Mouse (Mus musculus) neural tube, embryonic 13.5 days (tissue): ENCODE results near the gene Chd1l. TPM values are rescaled to one million over a fixed set of nuclear protein-coding genes. Genes with fewer than 3 reads are reported as not detected.

Experiments used
- ATAC-seq: fragments of 200-750 bp; cut with Nextera tagmentation; 2 replicates; pipeline ENCODE4 v1.8.0; 2017; ENCODE audit warnings: low read depth, mild to moderate bottlenecking, moderate TSS enrichment, moderate library complexity
- H3K27ac ChIP-seq: fragments of 300-500 bp; sonication (generic); replicated peaks from 2 replicates; pipeline ENCODE4 v1.5.1; 2015; ENCODE audit warnings: moderate library complexity, mild to moderate bottlenecking, inconsistent platforms
- H3K27me3 ChIP-seq: fragments of 300-500 bp; sonication (generic); 2 replicates; pipeline ENCODE4 v1.6.1; 2015; ENCODE audit warnings: mild to moderate bottlenecking, inconsistent platforms
- H3K36me3 ChIP-seq: fragments of 300-500 bp; sonication (generic); 2 replicates; pipeline ENCODE4 v1.6.1; 2015; ENCODE audit warnings: mild to moderate bottlenecking, inconsistent platforms
- H3K4me1 ChIP-seq: fragments of 300-500 bp; sonication (generic); replicated peaks from 2 replicates; pipeline ENCODE4 v1.6.1; 2015; ENCODE audit warnings: inconsistent platforms
- H3K4me2 ChIP-seq: fragments of 300-500 bp; sonication (generic); 2 replicates; pipeline ENCODE4 v1.6.1; 2015; ENCODE audit warnings: inconsistent platforms, mild to moderate bottlenecking, moderate library complexity
- H3K4me3 ChIP-seq: fragments of 300-500 bp; sonication (generic); 2 replicates; pipeline ENCODE4 v1.5.1; 2015; ENCODE audit warnings: mild to moderate bottlenecking, inconsistent platforms
- H3K9ac ChIP-seq: fragments of 300-500 bp; sonication (generic); 2 replicates; pipeline ENCODE4 v1.6.1; 2015; ENCODE audit warnings: moderate library complexity, mild to moderate bottlenecking, inconsistent platforms
- H3K9me3 ChIP-seq: fragments of 300-500 bp; sonication (generic); 2 replicates; pipeline ENCODE4 v1.6.1; 2016; ENCODE audit warnings: inconsistent platforms
- WGBS: fragments of 180-500 bp; shearing (Covaris S2); methylation state at CpG from one replicate; pipeline ENCODE4 v1.1.7; 2015; 5-methylcytosine and 5-hydroxymethylcytosine counted together
- polyA plus RNA-seq: library from polyadenylated mRNA; unstranded; fragments of >200 nt; fragmentation: Nextera tagmentation; extraction: Ambion mirVana; gene quantifications from 2 replicates; pipeline ENCODE4 v1.2.1, GENCODE M21; 2015

The Chd1l gene
- polyA plus RNA-seq, 1 experiment from 2014 or later = 6.3 TPM

DNA sequence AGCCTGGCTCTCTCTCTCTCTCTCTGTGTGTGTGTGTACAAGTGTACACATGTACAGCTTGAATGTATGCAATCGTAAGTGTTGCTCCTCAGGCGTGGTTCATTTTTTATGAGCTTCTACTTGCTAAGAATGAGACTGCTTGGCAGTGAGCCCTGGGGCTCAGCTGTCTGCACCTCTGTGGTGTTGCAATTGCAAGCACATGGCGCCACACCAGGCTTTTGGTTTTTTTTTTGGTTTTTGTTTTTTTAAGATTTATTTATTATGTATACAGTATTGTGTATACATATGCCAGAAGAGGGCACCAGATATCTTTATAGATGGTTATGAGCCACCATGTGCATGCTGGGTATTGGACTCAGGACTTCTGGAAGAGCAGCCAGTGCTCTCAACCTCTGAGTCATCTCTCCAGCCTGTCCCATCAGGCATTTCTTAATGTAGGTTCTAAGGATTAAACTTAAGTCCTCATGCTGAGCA, 24.3 kb upstream of the Chd1l start:
- H3K4me3 ChIP-seq = no peak overlapping the region
- ATAC-seq = peak; percentile 56; the same call in 1 of the 2 replicates
- H3K36me3 ChIP-seq = no peaks in the 10 kb centered on the region
- H3K9me3 ChIP-seq = no peaks in the 10 kb centered on the region
- H3K27me3 ChIP-seq = no peaks in the 10 kb centered on the region
- H3K4me1 ChIP-seq = peaks cover 5% of the 10 kb centered on the region; the same call in 1 of the 2 replicates
- H3K9ac ChIP-seq = no peak overlapping the region
- H3K4me2 ChIP-seq = no peak overlapping the region
- WGBS = 60% methylated on average over 3 of the region's 3 CpGs
- H3K27ac ChIP-seq = no peak overlapping the region

- Histone ChIP-seq H3K4me1 (peaks cover 9% of the 10 kb centered on the region), H3K4me3 (no peak overlapping the region), H3K36me3 (no peaks in the 10 kb centered on the region), H3K4me2 (no peak overlapping the region), H3K27ac (no peak overlapping the region), H3K27me3 (peaks cover 4% of the 10 kb centered on the region; the same call in 1 of the 2 replicates), H3K9me3 (no peaks in the 10 kb centered on the region), H3K9ac (no peak overlapping the region)
- ATAC-seq = no peak
- WGBS = 88% methylated on average over 4 of the region's 4 CpGs
Observed at GRCm38 (mm10) chr3:97633456-97633855, 23.5 kb upstream of the Chd1l start.

GRCm38 (mm10) chr3:97631258-97631860, 21.4 kb upstream of the Chd1l start:
- Histone ChIP-seq H3K4me3 (no peak overlapping the region), H3K36me3 (no peaks in the 10 kb centered on the region), H3K4me1 (peaks cover 6% of the 10 kb centered on the region), H3K4me2 (no peak overlapping the region), H3K27me3 (peaks cover 4% of the 10 kb centered on the region; the same call in 1 of the 2 replicates), H3K9ac (no peak overlapping the region), H3K9me3 (no peaks in the 10 kb centered on the region), H3K27ac (no peak overlapping the region)
- no peak for ATAC-seq
- 87% methylated on average over 8 of the region's 8 CpGs for WGBS

DNA sequence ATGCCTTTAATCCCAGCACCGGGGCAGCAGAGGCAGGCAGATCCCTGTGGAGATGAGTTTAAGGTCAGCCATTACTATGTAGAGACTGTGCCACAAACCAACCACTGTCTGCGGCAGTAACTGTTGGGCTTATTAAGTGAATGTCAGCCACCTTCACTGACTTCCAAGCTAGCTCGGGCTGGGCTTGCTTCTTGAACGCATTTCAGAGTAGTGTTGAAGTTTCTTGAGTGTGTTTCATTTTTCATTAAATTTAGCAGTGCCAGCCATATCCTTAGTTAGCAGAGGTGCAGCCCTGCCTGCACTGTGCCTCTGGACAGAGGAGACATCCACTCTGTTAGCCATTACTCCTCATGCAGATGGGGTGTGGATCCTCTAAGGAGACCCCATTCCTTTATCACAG, 20.7 kb upstream of the Chd1l start:
- peaks cover 6% of the 10 kb centered on the region for H3K4me1 ChIP-seq
- H3K4me2 ChIP-seq = no peak overlapping the region
- 90% methylated on average over 4 of the region's 4 CpGs for WGBS
- no peak for ATAC-seq
- no peak overlapping the region for H3K27ac ChIP-seq
- no peak overlapping the region for H3K9ac ChIP-seq
- H3K27me3 ChIP-seq = peaks cover 4% of the 10 kb centered on the region; the same call in 1 of the 2 replicates
- no peak overlapping the region for H3K4me3 ChIP-seq
- no peaks in the 10 kb centered on the region for H3K36me3 ChIP-seq
- no peaks in the 10 kb centered on the region for H3K9me3 ChIP-seq

DNA sequence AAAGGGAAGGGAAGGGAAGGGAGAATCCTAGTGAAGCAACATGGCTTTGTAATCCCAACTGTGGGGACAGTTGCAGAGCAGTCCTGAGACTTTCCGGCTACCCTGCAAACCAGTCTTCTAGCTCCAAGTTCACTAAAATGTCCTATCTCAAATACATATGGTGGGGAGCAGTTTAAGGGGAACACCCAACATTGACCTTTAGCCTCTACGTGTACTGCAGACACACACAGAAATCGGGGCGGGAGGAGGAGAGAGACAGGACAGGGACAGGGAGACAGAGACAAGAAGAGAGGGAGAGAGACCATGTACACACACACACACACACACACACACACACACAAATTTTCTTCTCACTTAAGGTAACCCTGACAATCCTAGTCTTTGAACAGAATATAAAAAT, 19.9 kb upstream of the Chd1l start:
- H3K27me3 ChIP-seq = peaks cover 4% of the 10 kb centered on the region; the same call in 1 of the 2 replicates
- 98% methylated on average over 4 of the region's 4 CpGs for WGBS
- no peak for ATAC-seq
- H3K27ac ChIP-seq = no peak overlapping the region
- H3K4me3 ChIP-seq = no peak overlapping the region
- no peaks in the 10 kb centered on the region for H3K9me3 ChIP-seq
- no peaks in the 10 kb centered on the region for H3K36me3 ChIP-seq
- no peak overlapping the region for H3K4me2 ChIP-seq
- peaks cover 6% of the 10 kb centered on the region for H3K4me1 ChIP-seq
- no peak overlapping the region for H3K9ac ChIP-seq

- peaks cover 6% of the 10 kb centered on the region for H3K4me1 ChIP-seq
- H3K9me3 ChIP-seq = no peaks in the 10 kb centered on the region
- peak within 1 kb of the TSS; percentile 51 for H3K4me2 ChIP-seq
- no peaks in the 10 kb centered on the region for H3K36me3 ChIP-seq
- ATAC-seq = no peak
- 6% methylated on average over 18 of the region's 18 CpGs for WGBS
- peaks cover 4% of the 10 kb centered on the region; the same call in 1 of the 2 replicates for H3K27me3 ChIP-seq
- H3K27ac ChIP-seq = no peak within 1 kb of the TSS
- H3K4me3 ChIP-seq = peak within 1 kb of the TSS; percentile 32
- peak within 1 kb of the TSS; percentile 55 for H3K9ac ChIP-seq
Observed at GRCm38 (mm10) chr3:97628391-97629001, 18.5 kb upstream of the Chd1l start, which contains the start of gene Fmo5. Fmo5 (plus strand) TSS chr3:97628804.

GRCm38 (mm10) chr3:97627893-97628292, 17.9 kb upstream of the Chd1l start:
- Histone ChIP-seq H3K27me3 (peaks cover 4% of the 10 kb centered on the region; the same call in 1 of the 2 replicates), H3K9ac (no peak overlapping the region), H3K4me3 (no peak overlapping the region), H3K27ac (no peak overlapping the region), H3K4me1 (peaks cover 6% of the 10 kb centered on the region), H3K9me3 (no peaks in the 10 kb centered on the region), H3K36me3 (no peaks in the 10 kb centered on the region), H3K4me2 (peak overlapping the region; percentile 51; the same call in 1 of the 2 replicates)
- ATAC-seq = no peak
- 83% methylated on average over 7 of the region's 7 CpGs for WGBS

- H3K27ac ChIP-seq = no peak overlapping the region
- WGBS = 46% methylated on average over 2 of the region's 2 CpGs
- H3K36me3 ChIP-seq = no peaks in the 10 kb centered on the region
- no peak overlapping the region for H3K9ac ChIP-seq
- no peak overlapping the region for H3K4me3 ChIP-seq
- ATAC-seq = no peak
- H3K4me2 ChIP-seq = no peak overlapping the region
- no peaks in the 10 kb centered on the region for H3K9me3 ChIP-seq
- H3K4me1 ChIP-seq = peaks cover 6% of the 10 kb centered on the region
- H3K27me3 ChIP-seq = peaks cover 4% of the 10 kb centered on the region; the same call in 1 of the 2 replicates
Observed at GRCm38 (mm10) chr3:97624611-97625010, 14.6 kb upstream of the Chd1l start.

GRCm38 (mm10) chr3:97620657-97621056, 10.7 kb upstream of the Chd1l start:
- Histone ChIP-seq H3K4me2 (no peak overlapping the region), H3K36me3 (no peaks in the 10 kb centered on the region), H3K9me3 (no peaks in the 10 kb centered on the region), H3K27ac (no peak overlapping the region), H3K9ac (no peak overlapping the region), H3K4me3 (no peak overlapping the region), H3K27me3 (no peaks in the 10 kb centered on the region), H3K4me1 (no peaks in the 10 kb centered on the region)
- WGBS = 91% methylated on average over 4 of the region's 4 CpGs
- ATAC-seq = no peak

DNA sequence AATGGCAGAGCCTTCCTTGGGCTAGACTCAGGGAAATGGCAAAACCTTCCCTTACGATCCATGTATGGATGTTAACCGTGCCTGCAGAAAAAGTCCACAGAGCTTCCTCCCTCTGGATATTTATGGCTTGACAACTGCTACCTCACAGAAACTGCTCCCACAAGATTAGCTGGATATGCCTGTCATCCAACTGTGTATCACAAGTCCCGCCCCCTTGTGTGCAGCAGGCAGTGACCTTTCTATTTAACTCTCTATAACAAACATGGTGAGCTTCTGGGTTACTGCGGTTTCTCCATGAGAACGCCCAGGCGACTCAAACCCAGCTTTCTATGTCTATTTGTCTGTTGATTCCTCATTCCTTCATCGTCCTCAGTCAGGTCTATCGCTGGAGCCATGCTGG, 7.9 kb upstream of the Chd1l start:
- Histone ChIP-seq H3K4me1 (no peaks in the 10 kb centered on the region), H3K36me3 (no peaks in the 10 kb centered on the region), H3K9ac (no peak overlapping the region), H3K4me2 (no peak overlapping the region), H3K27ac (no peak overlapping the region), H3K9me3 (no peaks in the 10 kb centered on the region), H3K27me3 (no peaks in the 10 kb centered on the region), H3K4me3 (no peak overlapping the region)
- no peak for ATAC-seq
- WGBS = 85% methylated on average over 8 of the region's 8 CpGs

DNA sequence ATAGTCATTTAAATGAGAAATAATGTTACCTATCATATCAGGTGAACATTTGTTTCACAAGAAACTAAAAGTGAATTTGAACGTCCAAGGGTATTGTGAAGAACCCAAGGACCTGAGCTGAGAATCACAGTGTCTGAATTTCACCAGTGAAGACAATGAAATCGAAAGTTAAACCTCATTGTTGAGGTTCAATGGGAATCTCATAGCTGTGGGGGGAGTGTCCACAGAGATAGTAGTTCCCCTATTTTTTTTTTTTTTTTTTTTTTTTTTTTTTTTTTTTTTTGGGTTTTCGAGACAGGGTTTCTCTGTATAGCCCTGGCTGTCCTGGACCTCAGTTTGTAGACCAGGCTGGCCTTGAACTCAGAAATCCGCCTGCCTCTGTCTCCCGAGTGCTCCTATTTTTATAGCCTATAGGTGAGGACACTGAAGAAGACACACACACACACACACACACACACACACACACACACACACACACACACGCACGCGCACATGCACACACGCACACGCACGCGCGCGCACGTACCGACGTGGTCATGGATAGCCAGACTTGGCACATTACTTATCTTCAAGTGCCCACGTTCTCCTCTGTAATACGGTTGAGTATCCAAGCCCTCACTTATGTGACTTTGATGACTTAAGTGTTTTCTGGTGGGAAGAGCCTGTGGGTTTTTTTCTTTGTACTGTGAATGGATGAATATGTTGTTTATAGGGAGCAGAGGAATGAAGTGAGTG, 7.3 kb upstream of the Chd1l start:
- Histone ChIP-seq H3K4me2 (no peak overlapping the region), H3K36me3 (no peaks in the 10 kb centered on the region), H3K4me1 (no peaks in the 10 kb centered on the region), H3K27ac (no peak overlapping the region), H3K4me3 (no peak overlapping the region), H3K9me3 (no peaks in the 10 kb centered on the region), H3K9ac (no peak overlapping the region), H3K27me3 (no peaks in the 10 kb centered on the region)
- WGBS = 94% methylated on average over 19 of the region's 19 CpGs
- ATAC-seq = no peak

DNA sequence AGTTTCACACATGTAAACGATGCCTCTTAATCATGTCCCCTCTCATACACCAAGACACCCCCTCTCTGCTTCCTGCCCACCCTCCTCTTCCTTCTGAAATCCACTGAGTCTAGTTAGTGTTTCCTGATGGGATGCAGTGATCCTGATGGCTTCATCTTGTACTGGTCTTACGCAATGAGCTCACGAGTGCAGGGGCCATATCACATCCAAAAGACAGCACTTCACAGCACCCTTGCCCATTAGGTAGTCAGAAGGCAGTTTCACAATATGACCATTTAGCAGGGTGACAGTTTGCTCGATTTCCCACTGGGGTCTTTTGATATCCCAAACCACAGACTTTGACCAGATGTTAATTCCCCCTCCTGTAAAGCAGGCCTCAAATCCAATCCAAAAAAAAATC, 5.9 kb upstream of the Chd1l start:
- H3K4me2 ChIP-seq = no peak overlapping the region
- H3K27me3 ChIP-seq = no peaks in the 10 kb centered on the region
- no peak overlapping the region for H3K9ac ChIP-seq
- no peaks in the 10 kb centered on the region for H3K9me3 ChIP-seq
- ATAC-seq = no peak
- H3K36me3 ChIP-seq = no peaks in the 10 kb centered on the region
- H3K27ac ChIP-seq = no peak overlapping the region
- 88% methylated on average over 4 of the region's 4 CpGs for WGBS
- H3K4me1 ChIP-seq = no peaks in the 10 kb centered on the region
- H3K4me3 ChIP-seq = no peak overlapping the region
